Mouse (Mus musculus): Measurements from ENCODE around the gene Gba2. TPM values are rescaled to one million over a fixed set of nuclear protein-coding genes. Genes with fewer than 3 reads are reported as not detected.

Gene Gba2
- polyA plus RNA-seq, 1 experiment from 2014 or later, result 44.5 TPM

DNA sequence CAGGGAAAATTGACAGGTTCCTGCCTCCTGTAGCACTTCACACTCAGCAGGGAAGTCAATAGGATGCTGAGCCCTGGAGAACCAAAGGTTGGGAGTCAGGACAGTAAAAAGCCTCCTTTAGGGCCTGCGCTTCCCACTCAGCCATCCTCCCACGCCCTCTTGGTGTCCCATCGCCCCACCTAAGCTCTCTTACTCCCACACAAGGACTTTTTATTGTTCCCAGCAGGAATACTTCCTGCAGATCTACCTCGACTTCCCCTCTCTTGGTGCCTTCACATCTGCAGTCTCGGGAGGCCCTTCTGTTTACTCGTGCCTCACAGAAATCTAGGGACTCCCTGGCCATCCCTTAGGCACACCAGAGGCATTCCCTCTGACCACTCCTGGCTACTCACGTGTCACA lies 4.7 kb upstream of the Gba2 start:
- peaks cover 10% of the 10 kb centered on the region; the same call in 1 of the 2 replicates for H3K4me1 ChIP-seq (replicated peaks; ENCODE audit: control insufficient read depth, insufficient read depth, low read length)
- no peak for DNase-seq (ENCODE audit: low spot score)

DNA sequence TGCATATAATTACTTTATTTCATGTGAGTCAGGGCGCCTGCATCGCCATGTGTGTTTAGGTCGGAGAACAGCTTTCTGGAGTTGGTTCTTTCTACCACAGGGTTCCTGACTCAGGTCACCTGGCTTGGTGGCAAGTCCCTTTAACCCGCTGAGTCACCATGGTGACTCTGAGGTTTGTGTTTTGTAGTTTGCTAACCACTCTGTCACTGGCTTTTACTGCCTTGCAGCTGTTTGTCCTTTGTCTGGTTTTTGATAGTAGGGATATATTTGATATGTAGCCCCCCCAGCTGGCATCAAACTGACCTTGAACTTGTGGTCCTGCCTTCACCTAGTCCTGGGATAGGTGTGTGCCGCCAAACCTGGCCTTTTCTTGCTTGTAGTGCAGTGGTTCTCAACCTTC lies 3.6 kb upstream of the Gba2 start:
- Histone ChIP-seq H3K27me3 (ENCODE audit: control insufficient read depth, insufficient read depth, low read length) (no peaks in the 10 kb centered on the region), H3K27ac (no peak overlapping the region), H3K36me3 (replicated peaks; ENCODE audit: control insufficient read depth, insufficient read depth) (peaks cover 43% of the 10 kb centered on the region), H3K9ac (no peak overlapping the region), H3K9me3 (ENCODE audit: control insufficient read depth, low read length) (no peaks in the 10 kb centered on the region), H3K4me2 (replicated peaks) (no peak overlapping the region), H3K4me3 (replicated peaks; ENCODE audit: low read length) (no peak overlapping the region), H3K4me1 (replicated peaks; ENCODE audit: control insufficient read depth, insufficient read depth, low read length) (peaks cover 17% of the 10 kb centered on the region)
- WGBS, result 95% methylated on average over 5 of the region's 5 CpGs
- no peak for ATAC-seq (ENCODE audit: low FRiP score)
- no peak for DNase-seq (ENCODE audit: low spot score)

More for the DNA sequence above, 4.7 kb upstream of the Gba2 start:
- H3K4me2 ChIP-seq (replicated peaks), result no peak overlapping the region
- no peaks in the 10 kb centered on the region for H3K9me3 ChIP-seq (ENCODE audit: control insufficient read depth, low read length)
- H3K27ac ChIP-seq, result no peak overlapping the region
- H3K9ac ChIP-seq, result no peak overlapping the region
- peaks cover 43% of the 10 kb centered on the region for H3K36me3 ChIP-seq (replicated peaks; ENCODE audit: control insufficient read depth, insufficient read depth)
- no peaks in the 10 kb centered on the region for H3K27me3 ChIP-seq (ENCODE audit: control insufficient read depth, insufficient read depth, low read length)
- H3K4me3 ChIP-seq (replicated peaks; ENCODE audit: low read length), result no peak overlapping the region
- ATAC-seq (ENCODE audit: low FRiP score), result no peak
- WGBS, result 81% methylated on average over 7 of the region's 7 CpGs

DNA sequence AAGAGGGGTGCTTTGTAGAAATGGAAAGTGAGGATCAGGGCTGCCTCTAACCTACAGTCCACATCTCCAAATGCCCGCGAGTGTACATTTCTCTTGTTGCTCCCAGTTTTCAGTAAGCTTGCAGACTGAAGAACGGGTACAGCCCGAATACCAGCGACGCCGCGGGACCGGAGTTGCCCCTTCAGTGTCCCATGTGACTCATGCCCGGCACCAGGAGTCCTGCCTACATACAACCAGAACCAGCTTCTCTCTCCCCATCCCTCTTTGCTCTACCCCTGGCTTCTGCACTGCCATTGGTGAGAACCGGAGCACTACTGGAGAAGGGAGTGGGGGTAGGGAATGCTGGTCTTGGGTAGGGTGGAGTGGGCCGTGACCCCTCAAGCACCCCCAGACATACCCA lies 2.7 kb upstream of the Gba2 start:
- H3K27ac ChIP-seq, result no peak overlapping the region
- no peak overlapping the region for H3K9ac ChIP-seq
- no peaks in the 10 kb centered on the region for H3K27me3 ChIP-seq (ENCODE audit: control insufficient read depth, insufficient read depth, low read length)
- 95% methylated on average over 12 of the region's 12 CpGs for WGBS
- no peak overlapping the region for H3K4me3 ChIP-seq (replicated peaks; ENCODE audit: low read length)
- no peak for ATAC-seq (ENCODE audit: low FRiP score)
- H3K4me1 ChIP-seq (replicated peaks; ENCODE audit: control insufficient read depth, insufficient read depth, low read length), result peaks cover 26% of the 10 kb centered on the region
- peaks cover 43% of the 10 kb centered on the region for H3K36me3 ChIP-seq (replicated peaks; ENCODE audit: control insufficient read depth, insufficient read depth)
- no peak for DNase-seq (ENCODE audit: low spot score)
- no peak overlapping the region for H3K4me2 ChIP-seq (replicated peaks)
- no peaks in the 10 kb centered on the region for H3K9me3 ChIP-seq (ENCODE audit: control insufficient read depth, low read length)

DNA sequence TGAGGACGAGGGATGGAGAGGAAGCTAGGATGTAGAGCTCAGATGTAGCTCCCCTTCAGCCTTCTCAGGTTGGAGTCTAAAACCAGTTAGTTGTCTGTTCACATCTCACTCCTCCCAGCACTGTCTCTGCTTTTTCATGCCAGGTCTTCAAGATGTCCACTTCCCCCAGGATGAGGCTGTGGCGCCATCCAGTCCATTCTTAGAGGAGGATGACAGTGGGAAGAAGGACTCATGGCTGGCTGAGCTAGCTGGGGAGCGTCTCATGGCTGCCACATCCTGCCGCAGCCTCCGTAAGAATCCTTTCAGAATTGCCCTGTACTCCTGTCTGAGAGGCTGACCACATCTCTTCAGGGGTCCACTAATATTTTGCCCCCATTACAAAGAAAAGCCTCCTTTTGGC lies 2.0 kb upstream of the Gba2 start:
- ATAC-seq (ENCODE audit: low FRiP score), result no peak
- no peak overlapping the region for H3K27ac ChIP-seq
- 94% methylated on average over 5 of the region's 5 CpGs for WGBS

DNA sequence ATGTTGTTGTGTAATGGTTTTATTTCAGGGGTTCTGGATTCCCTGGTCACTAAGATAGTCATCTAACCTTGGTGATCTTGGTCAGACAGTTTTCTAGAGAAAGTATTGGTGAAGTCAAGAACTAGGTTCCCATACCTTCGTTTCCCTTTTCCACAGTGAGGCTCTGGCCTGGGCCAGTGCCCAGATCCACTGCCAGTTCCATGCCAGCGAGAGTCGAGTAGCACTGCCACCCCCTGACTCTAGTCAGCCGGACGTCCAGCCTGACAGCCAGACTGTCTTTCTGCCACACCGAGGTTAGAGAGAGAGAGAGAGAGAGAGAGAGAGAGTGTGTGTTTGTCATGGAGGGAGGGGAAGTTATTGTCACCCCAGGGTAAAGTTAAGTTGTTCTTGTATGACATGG lies 1.1 kb upstream of the Gba2 start:
- H3K9ac ChIP-seq, result peak overlapping the region; percentile 89
- no peak for DNase-seq (ENCODE audit: low spot score)
- H3K27me3 ChIP-seq (ENCODE audit: control insufficient read depth, insufficient read depth, low read length), result no peaks in the 10 kb centered on the region
- peaks cover 42% of the 10 kb centered on the region for H3K4me1 ChIP-seq (replicated peaks; ENCODE audit: control insufficient read depth, insufficient read depth, low read length)
- H3K27ac ChIP-seq, result no peak overlapping the region
- peaks cover 41% of the 10 kb centered on the region for H3K36me3 ChIP-seq (replicated peaks; ENCODE audit: control insufficient read depth, insufficient read depth)
- ATAC-seq (ENCODE audit: low FRiP score), result no peak
- peak overlapping the region; percentile 98 for H3K4me2 ChIP-seq (replicated peaks)
- H3K4me3 ChIP-seq (replicated peaks; ENCODE audit: low read length), result peak overlapping the region; percentile 94
- WGBS, result 80% methylated on average over 6 of the region's 6 CpGs
- no peaks in the 10 kb centered on the region for H3K9me3 ChIP-seq (ENCODE audit: control insufficient read depth, low read length)

More for the DNA sequence above, 2.0 kb upstream of the Gba2 start:
- no peak overlapping the region for H3K9ac ChIP-seq
- no peak for DNase-seq (ENCODE audit: low spot score)
- peaks cover 32% of the 10 kb centered on the region for H3K4me1 ChIP-seq (replicated peaks; ENCODE audit: control insufficient read depth, insufficient read depth, low read length)
- no peak overlapping the region for H3K4me2 ChIP-seq (replicated peaks)
- no peak overlapping the region for H3K4me3 ChIP-seq (replicated peaks; ENCODE audit: low read length)
- no peaks in the 10 kb centered on the region for H3K9me3 ChIP-seq (ENCODE audit: control insufficient read depth, low read length)
- peaks cover 43% of the 10 kb centered on the region for H3K36me3 ChIP-seq (replicated peaks; ENCODE audit: control insufficient read depth, insufficient read depth)
- H3K27me3 ChIP-seq (ENCODE audit: control insufficient read depth, insufficient read depth, low read length), result no peaks in the 10 kb centered on the region

DNA sequence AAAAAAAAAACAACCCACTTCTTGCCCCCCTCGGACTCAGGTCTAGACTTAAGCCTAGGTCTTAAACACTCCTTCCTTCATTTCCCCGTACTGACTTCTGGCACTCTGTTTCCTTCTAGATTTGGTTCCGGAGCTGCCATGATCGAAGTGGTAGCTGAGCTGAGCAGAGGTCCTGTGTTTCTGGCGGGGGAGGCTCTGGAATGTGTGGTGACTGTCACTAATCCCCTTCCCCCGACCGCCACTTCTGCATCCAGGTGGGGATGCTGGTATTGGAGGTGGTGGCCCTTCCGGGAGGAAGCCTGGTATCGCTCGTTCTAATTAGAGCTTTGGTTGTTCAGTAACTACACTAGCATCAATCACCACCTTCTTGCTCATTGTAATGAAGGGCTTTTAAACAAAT lies 583 bp upstream of the Gba2 start:
- peaks cover 40% of the 10 kb centered on the region for H3K36me3 ChIP-seq (replicated peaks; ENCODE audit: control insufficient read depth, insufficient read depth)
- H3K4me3 ChIP-seq (replicated peaks; ENCODE audit: low read length), result peak overlapping the region; percentile 94
- DNase-seq (ENCODE audit: low spot score) (no peak), ATAC-seq (ENCODE audit: low FRiP score) (no peak)
- H3K9me3 ChIP-seq (ENCODE audit: control insufficient read depth, low read length), result no peaks in the 10 kb centered on the region
- H3K27me3 ChIP-seq (ENCODE audit: control insufficient read depth, insufficient read depth, low read length), result no peaks in the 10 kb centered on the region
- 7% methylated on average over 10 of the region's 10 CpGs for WGBS
- H3K4me2 ChIP-seq (replicated peaks), result peak overlapping the region; percentile 98
- H3K27ac ChIP-seq, result peak overlapping the region; percentile 87
- H3K4me1 ChIP-seq (replicated peaks; ENCODE audit: control insufficient read depth, insufficient read depth, low read length), result peaks cover 47% of the 10 kb centered on the region
- H3K9ac ChIP-seq, result peak overlapping the region; percentile 89

DNA sequence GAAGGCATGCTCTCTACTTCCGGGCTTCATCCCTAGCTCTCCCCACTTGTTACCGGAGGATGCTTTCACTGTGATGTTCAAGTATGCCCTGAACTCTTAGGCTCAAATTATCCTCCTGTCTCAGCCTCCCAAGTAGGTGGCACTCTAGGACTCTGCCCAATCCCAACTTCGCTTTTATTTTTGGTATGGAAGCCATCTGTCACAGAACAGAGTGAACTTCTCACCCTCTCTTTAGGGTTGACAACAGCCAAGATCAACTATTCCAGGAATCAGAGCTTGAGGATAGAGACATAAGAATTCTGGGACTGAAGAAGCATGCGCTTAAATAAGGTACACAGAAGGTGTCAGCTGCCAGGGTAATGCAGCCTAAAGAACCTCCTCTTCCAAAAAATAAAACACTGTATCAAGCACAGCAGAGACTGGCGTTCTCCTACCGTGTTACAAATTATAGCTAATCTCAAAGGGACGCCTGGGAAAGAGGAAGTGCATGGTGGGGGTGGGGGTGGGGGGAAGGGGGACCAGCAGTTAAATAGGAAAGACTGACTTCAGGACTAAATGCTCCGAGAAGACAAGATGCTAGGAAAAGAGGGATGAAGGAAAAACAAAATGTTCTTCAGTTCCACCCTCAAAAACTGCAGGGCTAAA lies 1.3 kb downstream of the Gba2 start:
- WGBS, result 52% methylated on average over 8 of the region's 8 CpGs

DNA sequence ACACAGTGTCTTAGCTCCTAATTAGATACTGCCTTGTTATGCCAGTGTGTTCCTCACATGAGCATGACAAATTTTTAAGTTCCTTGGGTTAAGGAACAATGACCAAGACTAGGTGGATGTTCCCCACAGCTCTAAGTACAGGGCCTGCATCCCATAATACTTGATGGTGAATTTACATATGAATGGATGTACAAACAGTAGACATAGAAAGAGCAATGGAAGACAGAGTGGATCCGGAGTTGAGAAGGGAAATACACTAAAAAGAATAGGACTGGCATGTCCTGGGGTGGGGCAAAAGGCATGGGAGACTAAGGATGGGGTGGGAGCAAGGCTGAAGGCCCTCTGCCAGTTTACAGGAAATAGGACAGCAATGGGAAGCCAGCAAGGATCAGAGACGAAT lies 3.3 kb downstream of the Gba2 start:
- Histone ChIP-seq H3K36me3 (replicated peaks; ENCODE audit: control insufficient read depth, insufficient read depth) (peaks cover 42% of the 10 kb centered on the region), H3K4me2 (replicated peaks) (peak overlapping the region; percentile 98), H3K9me3 (ENCODE audit: control insufficient read depth, low read length) (no peaks in the 10 kb centered on the region), H3K4me1 (replicated peaks; ENCODE audit: control insufficient read depth, insufficient read depth, low read length) (peaks cover 48% of the 10 kb centered on the region), H3K27me3 (ENCODE audit: control insufficient read depth, insufficient read depth, low read length) (no peaks in the 10 kb centered on the region), H3K4me3 (replicated peaks; ENCODE audit: low read length) (no peak overlapping the region), H3K9ac (peak overlapping the region; percentile 9; the same call in 1 of the 2 replicates), H3K27ac (no peak overlapping the region)
- 53% methylated on average over 2 of the region's 2 CpGs for WGBS
- ATAC-seq (ENCODE audit: low FRiP score), result no peak
- no peak for DNase-seq (ENCODE audit: low spot score)

More for the DNA sequence above, 1.3 kb downstream of the Gba2 start:
- peak overlapping the region; percentile 98 for H3K4me2 ChIP-seq (replicated peaks)
- H3K9ac ChIP-seq, result peak overlapping the region; percentile 89
- peak overlapping the region; percentile 94 for H3K4me3 ChIP-seq (replicated peaks; ENCODE audit: low read length)
- peaks cover 40% of the 10 kb centered on the region for H3K36me3 ChIP-seq (replicated peaks; ENCODE audit: control insufficient read depth, insufficient read depth)
- no peaks in the 10 kb centered on the region for H3K27me3 ChIP-seq (ENCODE audit: control insufficient read depth, insufficient read depth, low read length)
- no peaks in the 10 kb centered on the region for H3K9me3 ChIP-seq (ENCODE audit: control insufficient read depth, low read length)
- DNase-seq (ENCODE audit: low spot score), result no peak
- H3K27ac ChIP-seq, result no peak overlapping the region
- ATAC-seq (ENCODE audit: low FRiP score), result no peak
- peaks cover 48% of the 10 kb centered on the region for H3K4me1 ChIP-seq (replicated peaks; ENCODE audit: control insufficient read depth, insufficient read depth, low read length)

DNA sequence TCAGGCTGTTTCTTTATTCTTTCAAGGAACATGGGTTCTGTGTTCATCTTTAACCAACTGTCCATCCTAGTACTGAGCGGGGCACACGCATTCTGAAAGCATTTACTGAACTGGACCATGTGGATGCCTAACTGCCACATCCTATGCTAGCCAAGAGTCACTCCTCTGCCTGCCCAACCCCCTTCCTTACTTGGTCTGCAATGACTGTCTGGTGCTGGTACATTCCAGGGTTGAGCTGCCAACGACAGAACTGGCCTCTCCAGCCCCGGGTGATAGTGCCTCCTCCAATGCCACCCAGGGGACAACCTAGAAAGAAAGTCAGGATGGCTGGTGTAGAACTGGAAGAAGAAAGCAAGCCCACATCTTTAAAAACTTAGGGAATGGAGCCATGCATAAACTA lies 5.1 kb downstream of the Gba2 start:
- H3K4me3 ChIP-seq (replicated peaks; ENCODE audit: low read length), result no peak overlapping the region
- no peaks in the 10 kb centered on the region for H3K9me3 ChIP-seq (ENCODE audit: control insufficient read depth, low read length)
- H3K9ac ChIP-seq, result no peak overlapping the region
- H3K27me3 ChIP-seq (ENCODE audit: control insufficient read depth, insufficient read depth, low read length), result no peaks in the 10 kb centered on the region
- no peak overlapping the region for H3K4me2 ChIP-seq (replicated peaks)
- H3K36me3 ChIP-seq (replicated peaks; ENCODE audit: control insufficient read depth, insufficient read depth), result peaks cover 60% of the 10 kb centered on the region
- WGBS, result 93% methylated on average over 4 of the region's 4 CpGs
- DNase-seq (ENCODE audit: low spot score), result no peak
- peaks cover 38% of the 10 kb centered on the region for H3K4me1 ChIP-seq (replicated peaks; ENCODE audit: control insufficient read depth, insufficient read depth, low read length)
- ATAC-seq (ENCODE audit: low FRiP score), result no peak
- no peak overlapping the region for H3K27ac ChIP-seq

All from hindbrain, embryonic 14.5 days (tissue).